Mouse (Mus musculus): ENCODE results near the gene Tra2b.

DNA sequence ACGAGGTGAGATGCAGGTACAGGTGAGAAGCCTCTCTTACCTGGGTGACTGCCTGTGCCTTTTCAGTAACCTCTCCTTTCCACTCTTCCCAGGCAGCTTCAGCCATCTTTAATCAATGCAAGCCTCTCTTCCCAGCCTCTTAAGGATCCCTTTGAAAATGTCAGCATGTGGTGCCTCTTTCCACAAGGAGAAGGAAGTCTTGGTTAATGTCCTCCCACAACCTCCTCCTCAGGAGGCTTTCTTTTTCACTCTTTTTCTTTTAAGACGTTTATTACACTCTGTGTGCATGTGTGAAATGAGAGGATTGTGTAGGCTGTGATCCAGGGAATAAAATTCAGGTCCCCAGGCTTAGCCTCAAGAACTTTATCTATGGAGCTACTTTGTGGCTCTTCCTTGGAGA lies 9.3 kb upstream of the Tra2b start:
- TF ChIP-seq CTCF (IDR thresholded peaks at IDR 0.05): no peak
- no peak for TF ChIP-seq POLR2A (IDR thresholded peaks at IDR 0.05; ENCODE audit: insufficient read depth, low read depth, low read length)
- no peak for TF ChIP-seq EP300 (IDR thresholded peaks at IDR 0.05; ENCODE audit: insufficient read depth, low read depth, low read length)

Measured in heart, adult 2 months (tissue).